Comparison of ENCODE assay signal across 23 mouse cellular contexts in the genomic region with DNA sequence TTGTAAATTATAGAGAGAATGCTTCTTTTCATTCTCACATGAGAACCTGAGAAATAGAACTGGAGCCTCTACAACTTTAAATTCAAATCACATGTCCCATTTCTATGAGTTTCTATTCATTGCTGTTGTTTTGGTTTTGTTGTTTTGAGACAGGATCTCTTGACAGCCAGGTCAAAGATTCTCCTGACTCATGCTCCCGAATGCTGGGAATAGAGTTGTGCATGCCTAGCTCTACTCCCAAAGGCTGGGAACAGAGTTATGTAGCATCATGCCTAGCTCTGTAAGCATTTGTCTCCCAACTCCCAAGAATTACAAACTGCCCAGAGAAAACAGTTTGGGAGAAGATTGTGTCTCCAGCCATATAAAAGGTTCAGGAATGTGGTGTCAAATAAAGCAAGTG. TPM values are rescaled to one million over a fixed set of nuclear protein-coding genes. Genes with fewer than 3 reads are reported as not detected.
DNase-seq lines count a peak whose midpoint lies in the region; ATAC-seq lines count a peak whose summit lies in the region.
"Had no signal": no experiment of that assay in that cellular context is flagged by ENCODE, and none has a peak within 500 bp of the region (broad histone marks: within the 10 kb centered on the region; RNA-seq: fewer than 3 reads in every experiment).

No protein-coding gene starts in this region.

- ATAC-seq in frontal cortex, adult (ENCODE audit: low TSS enrichment), result no peak
- no peak for ATAC-seq in megakaryocyte progenitor cell, adult 5-6 weeks (replicated peaks; ENCODE audit: poor library complexity)
- ATAC-seq: activated CD4-positive, CD25-positive, alpha-beta regulatory T cell, adult 4 months; CD4-positive, CD25-positive, alpha-beta regulatory T cell, adult 4 months; forebrain, embryonic 13.5 days; forebrain, embryonic 15.5 days; forebrain, postnatal 0 days; Patski had no signal

- peak; percentile 19 for DNase-seq in 3T3-L1 (ENCODE audit: low read depth, low spot score)
- DNase-seq in Muller cell, postnatal 12 days (ENCODE audit: inconsistent ontology term), result peak; percentile 14
- DNase-seq in adipocyte (ENCODE audit: low spot score), result peak; percentile 82
- DNase-seq in adrenal gland, postnatal 25 days, result no peak
- DNase-seq: adrenal gland, adult 2 months; adrenal gland, postnatal 10 days; adrenal gland, postnatal 36 days; B cell, adult 2 months; cerebellum, adult 11 months; cerebellum, adult 18-20 months; cerebellum, adult 8-10 months; cerebellum, adult 9-11 months; cerebellum, postnatal 14 days; cerebellum, postnatal 36 days; embryo, embryonic 11 days; forebrain, postnatal 0 days had no signal

RNA-seq across cellular contexts. Expression of gene Msmo1, which starts 29.2 kb away (rescaled TPM):
- total RNA-seq in megakaryocyte progenitor cell, adult 5-6 weeks (2015), result 22.8 and 23.8 TPM in 2 replicates
- total RNA-seq in megakaryocyte progenitor cell, adult 5-6 weeks (2017), result 46.0 and 51.2 TPM in 2 replicates
- 398 and 532 TPM in 2 replicates for total RNA-seq in adrenal gland, postnatal 25 days (2021)
